Mouse (Mus musculus) adrenal gland, adult 8-10 months (tissue): Measurements from ENCODE around the gene Mrps5. TPM values are rescaled to one million over a fixed set of nuclear protein-coding genes. Genes with fewer than 3 reads are reported as not detected.

ENCODE experiments used
- DNase-seq: peaks from one replicate; pipeline ENCODE4 v3.0.0; 2022
- total RNA-seq, 4 experiments: library from RNA; stranded (reverse); gene quantifications; 2 replicates each; pipeline ENCODE4 v1.2.4; 2022

Gene Mrps5
- total RNA-seq, 4 experiments from 2014 or later: 87.0 to 107 (median 96.0) TPM

DNA sequence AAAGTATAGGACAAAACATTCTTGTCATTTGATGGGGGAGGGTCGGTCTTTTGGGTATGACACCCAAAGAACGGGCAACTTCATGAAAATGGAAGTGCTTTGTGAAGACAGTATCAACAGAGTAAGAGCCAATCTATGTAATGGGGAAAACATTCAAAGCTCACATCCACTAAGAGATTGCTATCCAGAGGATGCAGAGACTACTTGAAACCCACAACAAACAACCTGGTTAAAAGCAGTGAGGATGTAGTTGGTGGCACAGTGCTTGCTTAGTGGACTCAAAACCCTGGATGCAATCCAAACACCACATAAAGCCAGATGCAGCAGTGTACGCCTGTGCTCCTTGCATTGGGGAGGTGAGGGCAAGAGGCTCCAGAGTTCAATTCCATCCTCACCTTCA, 32.3 kb downstream of the Mrps5 start:
- no peak for DNase-seq

GRCm38 (mm10) chr2:127622065-127622464, 35.0 kb downstream of the Mrps5 start:
- no peak for DNase-seq

DNA sequence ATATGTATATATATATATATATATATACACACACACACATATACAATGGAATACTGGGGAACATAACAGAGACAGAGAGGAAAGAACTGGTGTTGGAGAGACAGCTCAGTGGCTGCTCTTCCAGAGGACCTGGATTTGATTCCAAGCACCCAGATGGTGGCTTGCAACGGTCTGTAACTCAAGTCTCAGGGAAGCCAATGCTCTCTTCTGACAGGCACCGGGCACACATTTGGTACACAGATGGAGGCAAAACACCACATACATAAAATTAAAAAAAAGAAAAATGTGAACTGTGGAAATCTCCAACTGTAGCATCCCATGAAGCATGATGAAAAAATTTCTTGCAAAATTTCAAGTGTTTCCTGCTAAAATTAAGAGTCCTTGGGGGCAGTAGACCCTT, 37.8 kb downstream of the Mrps5 start:
- DNase-seq: no peak

DNA sequence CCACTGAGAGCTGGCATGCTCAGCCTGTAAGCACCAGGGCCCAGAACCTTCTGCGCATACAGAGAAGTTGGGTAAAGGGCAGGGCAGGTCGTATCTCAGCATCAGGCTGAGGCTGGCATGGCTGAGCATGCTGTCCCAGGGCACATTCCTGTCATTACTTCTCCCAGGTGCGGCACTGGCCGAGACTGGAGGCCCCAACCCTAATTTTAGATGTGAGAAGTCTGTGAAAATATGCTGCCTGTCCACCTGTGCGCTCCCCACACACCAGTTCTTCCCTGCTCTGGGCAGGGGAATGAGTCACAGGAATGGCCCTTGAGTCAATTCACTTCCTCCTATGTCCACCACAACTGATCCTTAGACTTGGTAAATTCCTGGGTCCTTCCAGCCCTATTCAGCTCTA, 38.6 kb downstream of the Mrps5 start:
- no peak for DNase-seq

GRCm38 (mm10) chr2:127627354-127627753, 40.3 kb downstream of the Mrps5 start:
- no peak for DNase-seq

DNA sequence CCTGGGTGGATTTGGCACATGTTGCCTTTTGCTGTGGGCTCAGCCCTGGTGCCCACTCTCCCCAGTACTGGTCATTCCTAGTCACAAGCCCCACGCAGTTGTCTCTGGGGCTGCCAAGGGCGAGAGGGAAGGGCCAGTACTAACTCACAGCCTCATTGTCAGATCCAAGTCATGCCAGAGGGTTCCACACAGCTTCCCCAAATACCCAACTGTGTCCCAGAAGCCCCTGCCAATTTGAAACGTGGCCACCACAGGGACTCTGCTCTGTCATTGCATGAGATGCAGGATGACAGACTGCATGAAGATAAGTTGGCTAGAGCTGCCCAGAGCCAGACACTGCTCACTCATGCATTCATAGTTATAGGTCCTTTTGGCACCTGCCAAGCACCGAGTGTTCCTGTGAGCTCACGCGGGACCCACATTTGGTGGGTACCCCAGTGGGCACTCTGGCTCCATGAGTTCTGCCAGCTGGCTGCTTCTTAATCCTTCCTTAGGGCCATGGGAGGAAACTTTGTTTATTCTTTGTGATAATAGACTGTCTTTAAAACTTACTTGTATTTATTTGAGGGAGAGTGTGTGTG, 41.1 kb downstream of the Mrps5 start:
- DNase-seq: no peak

DNA sequence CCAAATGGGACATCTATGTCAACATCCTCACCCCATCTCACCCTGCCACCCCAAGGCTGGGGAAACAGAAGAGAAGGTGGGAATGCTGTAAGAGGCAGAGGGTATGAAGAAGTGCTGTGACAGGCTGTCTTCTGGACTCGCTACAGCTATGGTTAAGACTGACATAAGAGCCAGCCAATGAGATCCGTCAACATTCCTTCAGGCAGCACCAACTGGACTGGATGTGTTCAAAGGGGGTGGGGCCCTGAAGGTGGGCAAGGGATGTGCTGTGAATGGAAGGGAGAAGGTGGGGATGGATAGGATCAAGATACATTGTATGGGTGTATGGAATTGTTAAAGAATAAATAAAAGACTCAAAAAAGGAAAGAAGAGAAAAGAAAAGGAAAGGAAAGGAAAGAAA, 45.6 kb downstream of the Mrps5 start:
- no peak for DNase-seq

DNA sequence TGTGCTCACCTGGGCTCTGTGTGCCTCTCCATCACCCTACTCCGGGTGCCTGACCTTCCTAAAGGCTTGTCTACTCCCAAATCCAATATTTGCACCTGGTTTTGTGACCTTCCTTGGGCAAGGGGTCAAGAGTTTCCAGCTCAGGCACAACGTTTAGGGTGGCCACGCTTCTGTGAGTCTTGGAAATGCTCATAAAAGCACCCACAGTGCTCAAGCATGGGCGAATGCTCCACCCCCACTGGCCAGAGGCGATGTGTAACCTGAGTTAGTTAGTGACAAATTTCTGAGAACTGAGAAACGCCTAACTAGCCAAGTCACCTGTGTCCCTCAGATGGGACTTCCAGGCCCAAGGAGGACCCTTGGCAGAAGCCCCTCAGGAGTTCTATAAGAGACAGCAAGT, 48.6 kb downstream of the Mrps5 start:
- no peak for DNase-seq

DNA sequence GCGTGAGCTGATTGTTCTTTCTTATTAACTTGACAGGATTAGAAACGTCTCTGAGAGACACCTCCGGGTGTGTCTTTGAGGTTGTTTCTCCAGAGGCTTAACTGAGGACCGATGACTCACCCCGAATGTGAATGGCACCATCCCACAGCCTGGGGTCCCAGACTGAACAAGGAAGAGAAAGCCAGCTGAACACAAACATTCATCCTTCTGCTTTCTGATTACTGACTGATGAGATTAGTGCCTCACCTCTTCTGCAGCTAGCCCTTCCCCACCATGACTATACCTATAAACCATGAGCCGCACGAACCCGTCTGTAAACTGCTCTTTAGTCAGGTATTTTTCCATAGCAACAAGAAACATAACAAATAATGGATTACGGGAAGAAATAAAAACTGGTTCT, 52.0 kb downstream of the Mrps5 start:
- DNase-seq: no peak

DNA sequence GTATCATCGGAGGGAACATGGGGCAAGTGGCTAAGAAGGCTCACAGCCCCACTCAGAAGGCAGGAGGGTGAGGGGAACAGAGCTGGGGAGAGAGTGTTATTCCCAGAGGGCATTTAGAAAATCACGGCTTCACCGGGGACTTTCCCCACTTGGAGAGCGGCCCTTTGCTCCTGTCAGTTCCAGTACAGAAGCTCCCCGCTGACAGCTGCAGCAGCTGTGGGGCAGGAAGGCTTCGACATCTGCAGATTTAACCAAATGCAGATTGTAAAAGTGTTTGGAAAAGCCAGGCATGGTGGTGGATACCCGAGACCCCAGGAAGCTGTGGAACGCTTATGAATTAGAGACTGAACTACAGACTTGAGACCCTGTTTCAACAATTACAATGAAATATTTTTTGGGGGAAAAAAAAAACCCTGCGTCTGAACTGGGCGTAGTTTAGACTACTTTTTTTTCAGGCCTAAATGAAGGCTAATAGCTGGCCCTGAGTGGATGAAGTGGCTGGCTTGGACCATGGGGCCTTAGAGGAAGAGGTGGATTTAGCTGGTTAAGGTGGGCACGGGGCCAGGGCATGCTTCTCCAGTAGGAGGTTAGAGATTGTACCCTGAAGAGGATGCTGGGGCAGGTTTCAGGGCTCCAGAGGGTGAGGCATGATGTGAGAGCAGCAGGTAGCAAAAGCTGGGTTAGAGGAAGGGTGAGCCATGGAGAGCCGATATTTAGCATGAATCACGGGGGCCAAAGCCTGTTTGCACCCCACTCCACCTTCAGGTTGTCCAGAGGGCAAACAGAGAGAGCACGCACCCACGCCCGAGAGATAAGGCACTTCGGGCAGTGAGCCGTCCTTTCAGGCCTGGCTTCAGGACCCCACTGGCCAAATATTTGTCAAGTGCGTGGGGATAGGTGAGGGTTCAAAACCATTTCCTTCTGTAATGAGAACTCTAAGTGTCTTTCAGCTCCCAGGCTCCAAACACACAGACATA, 57.0 kb downstream of the Mrps5 start:
- DNase-seq: no peak

DNA sequence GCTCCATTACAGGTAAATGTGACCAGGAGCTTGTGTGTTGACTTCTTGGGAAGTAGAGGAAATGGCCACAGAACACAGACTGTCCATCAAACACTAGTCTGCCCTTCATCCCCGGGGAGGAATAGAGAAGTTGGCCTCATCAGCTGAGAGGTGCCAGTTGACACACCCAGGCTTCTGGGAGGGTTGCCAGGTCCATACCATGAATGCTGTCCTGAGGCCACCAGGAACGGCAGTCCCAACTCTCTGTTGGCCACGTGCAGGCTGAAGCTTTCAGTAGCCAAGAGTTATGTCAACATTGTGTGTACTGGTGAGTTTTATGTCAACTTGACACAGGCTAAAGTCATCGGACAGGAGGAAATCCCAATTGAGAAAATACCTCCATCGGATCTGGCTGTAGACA, 59.9 kb downstream of the Mrps5 start:
- DNase-seq: no peak

DNA sequence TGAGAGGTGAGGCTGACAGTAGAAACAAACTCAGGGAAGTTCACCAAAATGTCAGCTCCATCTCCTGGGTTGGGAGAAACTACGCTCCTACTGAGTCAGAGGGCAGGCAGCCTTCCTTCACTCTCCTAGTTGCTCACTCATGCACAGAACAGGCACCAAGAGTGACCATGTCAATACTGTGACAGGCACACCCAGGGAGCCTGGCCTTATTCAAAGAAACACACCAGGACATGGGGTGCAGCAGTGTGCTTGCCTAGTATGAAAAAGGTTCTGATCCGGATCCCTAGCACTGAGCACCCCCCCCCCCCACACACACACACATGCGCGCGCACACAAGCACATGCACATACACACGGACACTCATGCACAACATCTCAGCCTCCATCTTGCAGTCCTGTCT, 61.1 kb downstream of the Mrps5 start:
- DNase-seq: no peak

DNA sequence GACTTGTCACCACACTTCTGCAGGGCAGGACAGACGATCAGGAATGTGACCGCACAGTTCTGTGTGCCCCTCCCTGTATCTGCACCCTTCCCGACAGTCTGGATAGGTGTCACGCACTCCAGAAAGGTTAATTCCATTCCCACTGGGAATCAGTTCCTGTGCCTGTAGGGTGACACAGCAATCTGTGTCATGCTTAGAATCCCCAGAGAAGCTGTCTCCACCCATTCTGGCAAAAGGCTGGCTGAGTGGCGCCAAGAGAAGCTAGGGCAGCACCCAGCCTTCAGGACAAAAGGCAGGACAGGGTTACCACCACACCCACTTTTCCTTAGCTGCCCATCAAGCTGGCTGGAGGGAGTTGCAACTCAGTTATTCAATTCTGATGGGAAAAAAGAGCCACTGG, 62.9 kb downstream of the Mrps5 start:
- no peak for DNase-seq

GRCm38 (mm10) chr2:127651601-127652000, 64.6 kb downstream of the Mrps5 start:
- DNase-seq: no peak

DNA sequence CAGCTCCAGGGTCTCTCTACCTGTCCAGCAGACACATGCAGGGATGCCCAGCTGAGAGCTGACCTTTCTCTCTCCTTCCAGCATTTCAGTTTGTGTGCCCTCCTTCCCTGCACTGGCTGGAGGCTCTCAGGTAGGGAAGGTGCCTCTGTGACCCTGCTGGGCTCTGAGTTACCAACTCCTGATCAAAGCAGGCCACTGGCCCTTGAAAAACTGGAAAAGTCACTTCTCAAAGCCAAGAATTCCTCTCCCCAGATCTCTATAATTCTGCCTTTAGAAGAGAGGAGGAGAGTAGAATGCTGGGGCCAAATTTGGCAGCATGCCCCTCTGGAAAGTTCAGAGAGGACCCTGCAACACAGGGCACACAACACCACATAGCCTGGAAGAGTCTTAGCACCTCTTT, 65.3 kb downstream of the Mrps5 start:
- no peak for DNase-seq

DNA sequence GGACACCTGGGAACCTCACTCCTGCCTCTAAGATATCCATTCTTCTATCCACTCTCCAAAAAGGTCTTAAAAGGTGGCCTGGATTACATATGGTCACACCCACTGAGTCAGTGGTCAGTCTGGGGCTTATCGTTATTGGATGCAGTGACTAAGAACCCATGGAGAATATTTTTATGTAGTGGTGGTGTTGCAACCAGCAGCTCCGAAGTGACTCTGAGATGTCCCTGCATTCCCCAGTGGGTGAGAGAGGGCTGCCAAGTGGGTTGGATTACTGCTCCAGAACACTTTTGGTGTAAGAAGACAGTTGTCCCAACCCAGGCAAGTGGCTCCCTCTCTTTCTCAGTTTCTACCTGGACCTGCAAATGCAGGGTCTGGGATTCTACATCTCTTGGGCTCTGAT, 65.8 kb downstream of the Mrps5 start:
- DNase-seq: no peak

DNA sequence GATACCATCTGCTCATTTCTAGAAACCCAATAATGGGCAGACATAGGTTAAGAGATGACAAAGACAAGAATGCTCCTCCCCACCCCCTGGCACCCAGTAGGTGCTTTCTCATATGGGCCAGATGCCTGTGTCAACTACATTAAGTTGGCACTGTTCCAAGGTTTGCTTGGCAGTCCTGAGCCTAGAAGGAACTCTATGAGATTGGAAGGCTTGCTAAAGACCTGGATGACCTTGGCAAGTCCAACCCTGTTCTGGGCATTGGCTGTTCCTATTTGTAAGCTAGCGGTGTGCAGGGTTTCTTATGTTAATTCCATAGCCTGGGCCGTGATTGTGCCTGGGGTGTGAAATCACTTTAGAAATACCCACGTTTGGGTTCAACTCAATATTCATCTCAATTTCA, 67.8 kb downstream of the Mrps5 start:
- no peak for DNase-seq

GRCm38 (mm10) chr2:127655419-127655818, 68.4 kb downstream of the Mrps5 start:
- DNase-seq: no peak

DNA sequence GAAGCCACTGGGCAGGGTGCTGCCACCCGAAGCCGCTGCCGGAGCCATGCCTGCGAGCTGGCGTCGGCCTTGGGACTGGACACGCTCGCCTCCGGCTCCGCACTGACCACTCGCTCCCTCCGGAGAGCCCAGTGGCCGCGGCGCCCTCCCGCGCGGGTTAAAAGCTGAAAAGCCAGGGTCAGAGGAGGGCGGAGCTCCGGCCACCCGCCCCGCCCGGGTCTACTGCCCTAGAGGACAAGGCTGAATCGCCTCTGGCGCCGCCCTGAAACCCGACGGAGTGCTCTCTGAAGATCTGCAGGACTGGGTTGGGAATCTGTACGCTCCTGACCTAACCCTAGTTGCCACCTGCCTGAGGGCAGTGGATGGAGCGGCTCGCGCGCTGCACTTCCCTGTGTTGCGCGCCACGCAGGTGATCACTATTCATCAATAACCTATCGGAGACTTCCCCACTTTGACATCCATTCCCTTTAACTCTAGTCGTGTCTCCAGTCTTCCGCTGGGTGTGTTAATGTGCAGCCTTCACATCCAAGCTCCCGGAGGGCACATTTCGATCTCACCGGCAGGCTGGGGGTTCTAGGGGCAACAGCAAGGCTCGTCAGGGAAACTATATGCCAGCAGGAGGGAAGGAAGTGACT, 69.2 kb downstream of the Mrps5 start, which contains the start of gene Mal:
TSS of gene Mal (minus strand) at position 610 of the 635 bp plus-strand sequence.
- peak; percentile 67 for DNase-seq
